Mouse (Mus musculus): ENCODE results near the gene Pigyl.
"Not testable (repeated sequence)": the region's sequence is repeated elsewhere in the genome, so short reads cannot be mapped to it uniquely, and the experiment has no call there.

Pigyl gene

DNA sequence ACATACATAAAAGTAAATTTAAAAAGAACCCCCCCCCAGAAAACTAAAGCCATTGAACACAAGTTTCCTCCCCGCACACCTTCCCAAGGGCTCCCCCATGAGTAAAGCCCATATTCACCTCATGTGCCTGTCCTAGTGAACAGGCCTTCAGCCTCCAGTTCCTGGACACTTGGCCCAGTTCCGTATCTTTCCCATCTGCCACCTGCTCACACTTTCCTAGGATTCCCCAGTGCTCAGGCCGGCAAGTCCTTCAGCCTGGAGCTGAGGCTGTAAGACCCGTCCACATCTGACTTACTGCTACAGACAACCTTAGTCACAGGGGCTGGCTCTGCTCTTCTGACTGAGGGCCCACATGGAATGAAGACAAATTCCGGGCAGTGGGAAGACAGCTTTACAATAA, 16.9 kb upstream of the Pigyl start:
- no peak for DNase-seq

DNA sequence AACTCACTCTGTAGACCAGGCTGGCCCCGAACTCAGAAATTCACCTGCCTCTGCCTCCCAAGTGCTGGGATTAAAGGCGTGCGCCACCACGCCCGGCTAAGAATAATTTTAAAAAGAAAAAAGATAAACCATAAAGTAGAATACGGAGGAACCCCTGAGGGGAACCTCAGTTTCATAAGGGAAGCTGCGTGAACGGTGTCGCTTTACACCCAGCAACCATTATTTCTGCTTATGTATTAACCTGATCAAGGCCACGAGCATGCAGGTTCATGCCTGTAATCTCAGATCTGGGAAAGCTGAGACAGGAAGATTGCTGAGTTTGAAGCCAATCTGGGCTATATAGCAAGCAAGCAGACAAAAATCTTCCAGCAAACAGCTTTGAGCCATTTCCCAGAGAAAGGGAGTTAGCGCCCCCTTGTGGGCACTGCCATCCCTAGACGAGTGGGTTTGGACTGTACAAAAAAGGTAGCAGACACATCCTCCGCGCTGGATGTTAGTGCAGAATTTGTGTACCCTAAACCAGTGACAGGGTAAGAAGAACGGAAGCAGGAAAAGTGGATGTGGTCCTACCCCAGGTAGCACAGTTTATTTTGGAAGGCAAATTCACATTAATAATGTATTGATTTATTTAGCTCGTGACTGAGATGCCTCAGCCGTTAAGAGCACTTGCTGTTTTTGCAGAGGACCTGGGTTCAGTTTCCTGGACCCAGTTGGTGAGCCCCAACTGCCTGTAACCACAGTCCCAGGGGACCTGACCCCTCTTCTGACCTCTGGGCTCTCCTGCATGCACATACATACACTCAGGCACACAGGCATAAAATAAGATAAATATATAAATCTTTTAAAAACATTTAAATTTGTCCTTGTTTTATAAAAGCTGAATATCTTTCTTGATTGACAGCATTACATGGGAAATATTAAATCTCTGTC, 13.3 kb upstream of the Pigyl start:
- DNase-seq, result peak; percentile 93 to 94

DNA sequence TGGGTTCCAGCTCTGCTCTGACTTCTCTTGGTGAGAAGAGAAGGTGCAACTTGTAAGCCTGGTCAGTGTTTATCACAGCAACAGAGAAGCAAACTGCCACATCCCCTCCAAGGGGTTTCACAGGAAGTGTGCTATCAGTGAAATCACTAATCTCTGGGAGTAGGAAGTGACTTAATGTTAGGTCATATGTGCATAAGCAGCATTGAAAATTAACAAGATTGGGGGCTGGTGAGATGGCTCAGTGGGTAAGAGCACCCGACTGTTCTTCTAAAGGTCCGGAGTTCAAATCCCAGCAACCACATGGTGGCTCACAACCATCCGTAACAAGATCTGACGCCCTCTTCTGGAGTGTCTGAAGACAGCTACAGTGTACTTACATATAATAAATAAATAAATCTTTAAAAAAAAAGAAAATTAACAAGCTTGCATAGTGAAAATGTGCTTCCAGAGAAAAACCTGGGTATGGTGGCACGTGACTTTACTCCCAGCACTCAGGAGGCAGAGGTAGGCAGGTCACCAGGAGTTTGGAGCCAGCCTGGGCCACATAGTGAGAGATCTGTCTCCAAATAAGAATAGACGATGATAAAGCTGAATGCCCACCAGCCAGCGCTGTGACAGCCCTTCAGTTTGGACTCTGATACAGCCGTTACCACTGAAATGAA, 12.2 kb upstream of the Pigyl start:
- DNase-seq, result no peak

DNA sequence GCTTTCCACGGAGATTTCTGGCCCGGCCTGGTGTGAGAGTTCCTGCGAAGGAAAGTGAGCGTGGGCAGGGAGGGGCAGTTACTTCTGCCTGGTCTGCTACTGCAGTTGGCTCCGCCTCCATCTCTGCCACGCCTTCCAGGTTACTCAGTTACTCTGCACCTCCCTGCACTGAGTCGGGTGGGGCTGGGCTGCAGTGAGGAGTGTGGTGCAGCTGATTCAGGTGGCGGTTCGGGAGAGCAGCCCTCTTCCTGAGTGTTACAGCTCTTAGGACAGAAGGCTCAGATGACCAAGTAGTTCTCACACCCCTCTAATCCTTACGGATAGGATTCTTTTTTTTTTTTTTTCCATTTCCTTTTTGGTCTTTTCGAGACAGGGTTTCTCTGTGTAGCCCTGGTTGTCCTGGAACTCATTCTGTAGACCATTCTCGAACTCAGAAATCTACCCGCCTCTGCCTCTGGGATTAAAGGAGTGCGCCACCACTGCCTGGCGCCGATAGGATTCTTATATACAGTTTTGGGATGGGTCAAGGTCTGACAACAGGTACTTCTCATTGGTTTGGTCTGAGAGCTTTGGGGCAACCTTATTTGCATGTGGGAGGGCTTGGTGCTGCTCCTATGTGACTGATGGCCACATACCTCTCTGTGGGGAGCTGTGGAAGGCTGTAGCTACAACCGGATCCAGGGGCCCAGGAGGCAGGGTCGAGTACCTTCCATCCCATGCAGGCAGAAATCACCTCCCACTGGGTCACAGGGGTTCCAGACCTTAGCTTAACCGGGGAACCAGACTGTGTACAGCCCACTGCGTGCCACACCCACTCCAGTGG, 7.0 kb upstream of the Pigyl start:
- no peak for DNase-seq

DNA sequence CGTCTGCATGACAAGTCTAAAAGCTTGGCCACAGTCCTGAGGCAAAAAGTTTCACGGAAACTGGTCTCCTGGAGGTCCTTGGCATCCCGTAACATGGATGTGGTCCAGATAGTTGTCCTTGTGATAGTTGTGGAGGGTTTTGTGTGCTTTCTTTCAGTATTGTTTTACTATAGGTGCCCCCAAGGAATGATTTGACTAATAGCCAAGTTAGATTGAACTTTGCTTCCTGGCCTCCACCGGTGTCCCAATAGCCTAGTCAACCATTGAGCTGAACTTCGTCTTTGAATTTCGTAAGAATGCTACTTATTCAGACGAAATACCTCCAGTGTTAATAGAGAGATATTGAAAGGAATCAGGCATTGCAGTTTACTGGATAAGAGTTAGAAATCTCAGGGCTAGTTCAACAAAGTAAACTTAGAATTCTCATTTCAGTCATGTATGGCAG, 6.4 kb upstream of the Pigyl start:
- DNase-seq, result not testable (repeated sequence)

DNA sequence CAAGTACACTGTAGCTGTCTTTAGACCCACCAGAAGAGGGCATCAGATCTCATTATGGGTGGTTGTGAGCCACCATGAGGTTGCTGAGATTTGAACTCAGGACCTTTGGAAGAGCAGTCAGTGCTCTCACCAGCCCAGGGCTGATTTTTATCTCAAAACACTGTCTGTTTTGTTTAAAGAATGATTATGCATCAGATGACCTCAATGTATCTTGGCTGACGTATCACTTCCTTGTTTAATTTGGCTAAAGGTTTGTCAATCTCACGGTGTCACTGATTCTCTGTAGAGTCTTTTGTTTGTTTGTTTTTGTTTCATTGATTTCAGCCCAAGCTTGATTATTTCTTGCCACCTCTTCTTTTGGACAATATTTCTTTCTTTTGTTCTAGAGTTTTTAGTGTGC, 5.7 kb upstream of the Pigyl start:
- no peak for DNase-seq

DNA sequence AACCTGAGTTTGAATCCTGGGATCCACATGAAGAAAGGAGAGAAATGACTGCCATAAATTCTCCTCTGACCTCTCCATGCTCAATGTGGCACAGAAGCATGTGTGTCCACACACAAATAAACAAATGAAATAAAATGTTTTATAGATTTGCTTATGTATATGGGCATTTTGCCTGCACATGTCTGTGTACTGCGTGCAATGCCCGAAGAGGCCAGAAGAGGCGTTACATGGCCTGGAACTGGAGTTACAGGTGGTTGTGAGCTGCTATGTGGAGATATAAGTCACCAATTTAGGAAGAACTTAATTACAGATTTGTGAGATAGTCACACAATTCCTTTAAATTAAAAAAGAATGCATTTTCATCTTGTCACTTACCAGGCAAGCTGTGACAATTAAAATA, 2.8 kb upstream of the Pigyl start:
- DNase-seq, result no peak

DNA sequence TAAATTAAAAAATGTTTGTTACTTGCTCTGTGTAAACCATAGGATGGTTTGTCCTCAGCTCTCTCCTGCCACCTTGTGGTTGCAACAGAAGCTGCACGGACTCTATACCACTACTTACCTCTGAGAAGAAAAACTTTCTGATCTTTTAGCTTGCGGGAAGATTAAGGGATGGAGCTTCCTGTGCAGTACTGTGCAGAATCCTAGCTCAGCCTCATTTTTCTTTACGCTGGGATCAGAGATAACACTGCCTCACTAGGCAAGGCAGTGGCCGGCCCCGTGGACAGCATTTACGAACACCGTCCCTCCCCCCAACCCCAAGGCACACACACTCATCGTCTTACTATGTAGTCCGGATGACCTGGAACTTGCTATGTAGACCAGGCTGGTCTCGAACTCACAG, 1.0 kb upstream of the Pigyl start:
- DNase-seq, result peak; percentile 80 to 84

DNA sequence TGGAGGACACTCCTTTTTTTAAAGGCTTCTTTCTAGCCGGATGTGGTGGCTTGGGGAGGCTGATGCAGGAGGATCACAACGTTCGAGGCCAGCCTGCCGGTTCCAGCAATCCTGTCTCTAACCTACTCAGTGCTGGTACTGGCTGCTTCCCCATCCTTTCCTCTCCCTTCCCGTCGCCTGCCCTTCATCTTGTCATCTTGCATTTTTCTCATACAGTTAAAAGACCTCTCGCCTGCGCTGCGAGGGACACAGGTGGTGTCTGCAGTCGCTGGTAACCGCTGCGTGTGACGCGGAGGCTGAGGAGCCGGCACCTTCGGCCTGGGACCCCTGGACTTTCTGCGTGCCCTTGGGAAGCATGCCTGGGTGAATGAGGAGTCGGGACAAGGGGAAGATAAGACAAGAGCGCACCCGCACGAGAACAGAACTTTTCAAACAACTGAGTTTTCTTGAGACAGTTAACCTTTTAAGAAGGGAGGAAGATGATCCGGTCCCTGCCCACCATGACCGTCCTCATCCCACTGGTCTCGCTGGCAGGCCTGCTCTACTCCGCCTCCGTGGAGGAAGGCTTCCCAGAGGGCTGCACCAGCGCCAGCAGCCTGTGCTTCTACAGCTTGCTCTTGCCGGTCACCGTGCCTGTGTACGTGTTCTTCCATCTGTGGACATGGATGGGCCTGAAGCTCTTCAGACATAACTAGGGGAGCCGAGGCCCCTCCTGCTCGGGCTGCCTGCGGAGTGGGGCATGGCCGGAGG, 1.0 kb downstream of the Pigyl start:
- DNase-seq, result no peak

DNA sequence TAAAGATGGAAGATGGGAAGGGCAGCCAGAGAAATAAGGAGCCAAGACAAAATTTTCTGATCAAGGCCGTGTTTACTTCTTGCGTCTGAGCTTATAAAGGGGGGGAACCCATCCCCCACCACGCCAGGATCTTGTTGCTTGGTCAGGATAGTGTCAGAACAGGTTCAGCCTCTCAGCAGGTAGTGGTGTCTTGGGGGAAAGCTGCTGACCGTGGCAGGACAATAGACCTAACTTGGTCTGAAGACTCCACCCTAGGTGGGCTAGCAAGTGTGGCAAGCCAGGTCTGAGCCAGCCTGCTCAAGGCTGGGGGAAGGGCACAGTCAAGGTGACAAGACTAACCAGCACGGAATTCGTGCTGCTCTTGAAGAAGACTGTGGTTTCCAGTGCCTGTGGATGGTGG, 4.7 kb downstream of the Pigyl start:
- DNase-seq, result no peak

DNA sequence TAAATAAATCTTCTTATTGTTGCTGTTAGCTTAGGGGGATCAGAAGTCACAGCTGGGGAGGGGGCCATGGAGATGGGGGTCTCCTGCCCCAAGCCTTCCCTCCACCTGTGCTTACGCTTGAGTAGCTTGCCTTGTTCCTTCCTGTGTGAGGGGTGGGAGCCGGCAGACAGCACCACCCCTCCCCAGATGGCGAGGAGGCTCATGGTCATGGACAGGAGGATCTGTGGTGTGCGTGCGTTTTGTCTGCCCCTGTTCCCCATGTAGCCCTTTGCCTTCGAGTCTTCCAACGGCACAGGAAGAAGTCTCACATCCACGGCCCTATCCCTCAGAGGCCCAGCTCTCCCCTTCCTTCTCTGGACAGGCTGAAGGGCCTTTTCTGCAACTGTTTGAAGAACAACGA, 5.7 kb downstream of the Pigyl start:
- DNase-seq, result no peak

DNA sequence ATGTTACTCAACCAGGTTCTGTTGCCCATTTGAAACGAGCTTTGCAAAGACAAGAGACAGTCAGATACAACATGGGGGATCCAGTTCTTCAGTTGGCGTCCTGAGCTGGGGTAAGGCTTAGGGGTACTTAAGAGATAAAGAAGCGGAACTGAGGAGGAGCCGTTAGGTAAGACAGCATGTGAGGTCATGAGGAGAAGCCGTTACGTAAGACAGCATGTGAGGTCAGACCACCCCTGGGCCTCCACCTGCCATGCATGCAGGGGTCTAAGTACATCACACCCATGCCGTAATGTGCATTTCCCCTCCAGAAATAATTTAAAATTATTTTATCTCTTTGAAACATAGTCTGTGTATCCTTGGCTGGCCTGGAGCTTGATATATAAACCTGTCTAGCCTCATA, 6.3 kb downstream of the Pigyl start:
- DNase-seq, result no peak

DNA sequence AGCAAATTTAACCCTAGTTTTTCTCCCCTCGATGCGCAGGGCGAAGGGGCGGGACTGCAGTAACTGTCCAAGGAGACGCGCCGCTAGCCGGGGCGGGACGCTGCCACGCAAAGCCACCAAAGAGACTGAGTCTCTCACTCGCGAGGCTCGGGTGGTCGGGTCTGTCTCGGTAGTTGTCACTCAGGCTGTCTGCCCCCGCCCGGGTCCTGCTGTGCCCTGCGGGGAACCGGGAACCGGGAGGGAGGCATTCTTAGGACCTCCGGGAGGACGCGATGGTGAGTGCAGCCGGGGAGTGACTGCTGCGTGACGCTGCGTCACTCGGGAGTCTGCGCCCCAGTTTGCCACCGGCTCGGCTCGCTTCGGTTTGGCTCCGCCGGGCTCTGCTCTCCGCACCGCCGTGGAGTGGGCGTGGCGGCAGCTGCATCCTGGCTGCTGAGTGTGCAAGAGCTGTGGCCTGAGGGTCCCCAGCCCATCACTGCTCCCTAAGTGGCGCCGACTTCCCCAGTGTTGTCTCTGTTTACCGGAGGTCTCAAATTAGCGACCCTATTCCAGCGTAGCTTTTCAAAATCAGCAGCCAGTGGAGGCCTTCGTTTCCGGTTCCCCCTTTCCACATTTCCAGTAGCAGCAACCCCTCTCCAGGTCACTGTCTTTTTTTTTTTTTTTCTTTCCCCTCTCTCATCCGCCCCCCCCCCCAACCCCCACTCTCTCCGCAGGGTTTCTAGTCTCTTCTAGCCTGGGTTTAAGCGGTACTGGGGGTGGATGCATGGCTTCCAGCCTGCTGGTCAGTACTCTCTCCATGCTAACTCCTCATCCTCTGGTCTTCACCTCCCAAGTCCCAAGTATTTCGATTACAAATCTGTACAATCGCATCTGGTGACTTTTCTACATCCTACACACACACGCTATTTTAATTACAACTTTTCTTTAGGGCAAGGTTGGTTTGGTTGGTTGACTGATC, 8.3 kb downstream of the Pigyl start:
- peak; percentile 60 to 70 for DNase-seq

DNA sequence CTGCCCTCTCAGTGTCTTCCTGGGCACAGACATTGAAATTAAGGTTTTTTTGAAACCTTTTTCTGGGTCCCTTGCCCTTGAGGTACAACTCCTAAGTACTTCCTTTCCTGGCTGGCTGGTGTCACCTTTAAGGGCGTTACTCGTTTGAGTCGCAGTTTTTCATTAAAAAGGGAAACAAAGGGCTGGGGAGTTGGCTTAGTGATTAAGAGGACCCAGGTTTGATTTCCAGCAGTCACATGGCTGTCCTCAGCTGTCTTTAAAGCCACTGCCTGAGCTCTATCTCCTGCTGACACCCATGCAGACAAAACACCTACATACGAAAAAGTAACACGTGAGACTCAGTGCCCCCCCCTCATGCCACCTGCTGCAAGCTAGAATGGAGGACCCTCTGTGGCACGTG, 9.3 kb downstream of the Pigyl start:
- no peak for DNase-seq

DNA sequence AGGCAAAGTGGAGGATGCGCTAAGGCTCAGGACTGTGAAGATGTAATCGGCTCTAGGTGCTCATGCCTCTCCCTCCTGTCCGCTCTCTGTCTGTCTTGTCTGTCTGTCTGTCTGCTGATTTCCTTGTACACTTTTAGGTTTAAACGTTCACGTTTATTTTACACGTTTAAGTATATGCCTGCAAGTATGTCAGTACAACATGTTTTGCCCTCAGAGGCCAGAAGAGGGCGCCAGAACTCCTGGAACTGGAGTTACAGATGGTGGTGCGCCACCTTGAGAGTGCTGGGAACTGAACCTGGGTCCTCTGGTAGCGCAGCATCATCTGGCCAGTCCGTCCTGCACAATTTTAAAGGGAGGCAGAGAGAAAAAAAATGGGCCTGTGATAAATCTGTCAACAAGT, 10.0 kb downstream of the Pigyl start:
- DNase-seq, result peak in 1 of 2 experiments; percentile 20

DNA sequence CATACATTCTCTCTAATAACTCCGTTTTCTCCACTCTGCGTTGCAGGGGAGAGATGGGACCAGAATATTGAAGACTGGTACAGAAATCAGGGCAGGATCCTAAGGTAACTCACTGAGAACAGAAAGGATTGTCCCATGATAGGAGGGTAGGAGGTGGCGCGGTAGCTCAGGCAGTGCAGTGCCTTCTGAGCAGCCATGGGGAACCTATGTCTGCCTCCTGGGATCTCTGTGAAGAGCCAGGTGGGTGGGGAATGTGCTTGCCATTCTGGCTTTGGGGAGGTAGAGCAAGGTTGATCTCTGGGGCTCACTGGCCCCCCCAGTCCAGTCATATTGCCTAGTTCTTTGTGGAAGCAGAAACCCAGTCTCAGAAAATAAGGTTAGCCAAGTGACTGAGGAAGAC, 11.1 kb downstream of the Pigyl start:
- no peak for DNase-seq

DNA sequence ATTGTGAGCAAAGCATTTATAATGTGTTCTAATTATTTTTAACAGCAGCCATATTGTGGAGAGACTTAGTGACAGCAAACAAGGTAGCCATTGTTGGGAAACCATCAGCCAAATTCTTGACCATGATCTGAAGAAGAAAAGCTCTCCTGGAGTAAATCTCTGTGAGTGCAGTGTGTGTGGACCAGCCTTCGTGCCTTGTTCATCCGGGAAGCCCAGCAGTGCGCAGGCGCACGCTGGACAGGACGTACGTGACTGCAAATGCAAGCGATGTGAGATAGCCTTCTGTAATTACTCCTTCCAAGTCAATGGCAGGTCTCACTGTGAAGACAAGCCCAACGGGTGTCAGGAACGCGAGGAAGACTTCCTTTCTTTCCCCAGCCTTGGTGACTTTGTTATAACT, 12.7 kb downstream of the Pigyl start:
- DNase-seq, result no peak

DNA sequence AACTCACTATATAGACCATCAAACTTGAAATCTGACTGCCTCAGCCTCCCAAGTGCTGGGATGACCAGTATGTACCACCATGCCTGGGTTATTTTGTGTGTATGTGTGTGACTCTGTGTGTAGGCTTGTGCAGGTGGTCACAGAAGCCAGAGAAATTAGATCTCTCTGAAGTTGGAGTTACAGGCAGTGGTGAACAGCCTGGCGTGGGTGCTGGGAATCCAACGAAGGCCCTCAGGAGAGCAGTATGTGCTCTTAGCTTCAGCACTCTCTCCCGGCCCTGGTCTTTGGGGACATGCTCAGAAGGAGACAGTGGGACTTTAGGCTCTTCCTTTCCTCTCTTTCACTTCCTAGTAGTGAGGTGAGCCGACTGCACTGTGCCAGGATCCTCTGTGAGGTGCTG, 15.7 kb downstream of the Pigyl start:
- no peak for DNase-seq

DNA sequence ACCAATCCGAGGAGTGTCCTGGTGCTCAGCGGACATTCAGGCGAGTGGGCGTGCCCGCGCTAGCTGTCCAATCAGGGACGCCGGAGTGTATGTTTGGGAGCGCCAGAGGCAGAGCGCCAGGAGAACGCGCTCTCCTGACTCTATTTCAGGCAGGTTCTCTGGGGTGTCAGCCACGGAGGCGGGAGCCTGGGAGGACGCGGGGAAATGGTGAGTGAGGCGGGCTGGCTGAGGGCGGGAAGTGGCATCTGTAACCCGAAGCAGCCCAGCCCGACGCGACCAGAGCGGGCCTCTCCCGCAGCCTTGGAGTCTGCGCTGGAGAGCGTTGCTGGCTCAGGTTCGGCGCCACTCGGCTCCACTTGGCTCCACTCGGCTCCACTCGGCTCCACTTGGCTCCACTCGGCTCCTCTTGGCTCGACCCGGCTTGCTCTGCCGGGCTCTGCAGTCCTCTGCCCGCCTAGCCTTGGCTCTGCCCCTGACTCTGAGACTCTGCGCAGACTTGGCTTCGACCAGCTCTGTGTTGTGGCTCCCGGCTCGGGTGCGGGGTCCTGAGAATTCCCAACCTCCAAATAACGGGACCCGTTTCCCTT, 31.5 kb downstream of the Pigyl start, which contains the start of gene Zfp872:
Gene Zfp872 (plus strand): TSS at position 66 of the 587 bp plus-strand sequence.
- peak; percentile 63 to 77 for DNase-seq

DNA sequence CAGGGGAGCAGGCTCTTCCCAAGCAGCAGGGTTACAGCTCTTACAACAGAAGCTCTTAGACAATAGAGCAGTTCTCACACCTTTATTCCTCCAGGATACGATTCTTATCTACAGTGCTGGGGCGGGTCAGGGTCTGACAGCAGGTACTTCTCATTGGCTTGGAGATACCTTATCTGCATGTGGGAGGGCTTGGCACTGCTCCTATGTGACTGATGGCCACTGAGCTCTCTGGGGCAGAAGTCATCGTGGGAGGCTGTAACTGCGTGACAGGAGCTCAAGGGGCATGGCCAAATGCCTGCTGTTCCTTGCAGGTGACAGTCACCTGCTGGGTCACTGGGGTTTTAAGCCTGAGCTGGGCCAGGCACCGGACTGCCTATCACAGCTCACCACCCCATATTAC, 39.8 kb downstream of the Pigyl start:
- DNase-seq, result no peak
